In the genomic region with DNA sequence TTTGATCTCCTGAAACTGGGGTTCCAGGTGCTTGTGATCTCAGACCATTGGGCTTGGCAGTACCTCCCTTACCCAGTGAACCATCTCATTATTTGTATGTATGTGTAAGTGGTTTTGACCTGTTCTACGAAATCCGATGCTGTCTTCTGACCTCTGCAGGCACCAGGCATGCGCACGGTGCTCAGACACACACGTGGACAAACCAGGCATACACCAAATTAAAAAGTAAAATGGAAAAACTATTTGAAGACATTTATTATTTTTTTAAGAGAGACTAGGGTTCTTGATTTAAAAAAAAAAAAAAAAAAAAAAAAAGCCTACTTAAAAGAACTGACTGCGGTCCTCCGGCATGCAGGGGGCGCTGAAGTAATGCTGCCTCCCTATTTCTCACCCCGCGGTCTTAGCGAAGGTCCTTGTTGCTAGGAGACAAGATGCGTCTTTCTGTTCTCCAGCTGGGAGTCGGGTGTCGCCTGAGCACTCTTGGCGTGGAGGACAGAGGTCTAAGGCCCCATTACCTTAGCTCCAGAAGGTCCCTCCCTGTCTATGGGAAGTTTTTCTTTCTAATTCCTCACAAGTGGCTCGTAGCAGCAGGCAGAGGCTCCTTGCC, we compare ENCODE assay signal across 8 mouse cellular contexts. TPM values are rescaled to one million over a fixed set of nuclear protein-coding genes. Genes with fewer than 3 reads are reported as not detected.
DNase-seq lines count a peak whose midpoint lies in the region; ATAC-seq lines count a peak whose summit lies in the region.

A gene (plus strand): TSS at position 442 of the 607 bp plus-strand sequence.

- H3K9ac ChIP-seq in hindbrain, embryonic 13.5 days, result peak within 1 kb of the TSS; percentile 65

- H3K27me3 ChIP-seq in hindbrain, embryonic 13.5 days, result peaks cover 30% of the 10 kb centered on the region

- H3K4me3 ChIP-seq in hindbrain, embryonic 13.5 days, result peak within 1 kb of the TSS; percentile 43

- peak; percentile 49; the same call in 1 of the 2 replicates for ATAC-seq in hindbrain, embryonic 13.5 days (ENCODE audit: low FRiP score)

- DNase-seq in NIH3T3 (ENCODE audit: low read depth), result peak; percentile 91
- DNase-seq in cerebellum, adult 9-10 months, result peak; percentile 92
- DNase-seq in frontal cortex, postnatal 14 days (ENCODE audit: low spot score in 2 of 2), result peak; percentile 79 to 82
- DNase-seq in layer of hippocampus, postnatal 14 days (ENCODE audit: low spot score in 2 of 2), result peak; percentile 77 to 89
- DNase-seq in lung, postnatal 10 days, result peak; percentile 94
- DNase-seq in ovary, postnatal 14 days (ENCODE audit: low spot score), result peak; percentile 76
- DNase-seq in thymus, postnatal 14 days, result peak; percentile 76

- no peaks in the 10 kb centered on the region for H3K9me3 ChIP-seq in hindbrain, embryonic 13.5 days

- peaks cover 4% of the 10 kb centered on the region; the same call in 1 of the 2 replicates for H3K4me1 ChIP-seq in hindbrain, embryonic 13.5 days (replicated peaks)

- H3K36me3 ChIP-seq in hindbrain, embryonic 13.5 days, result no peaks in the 10 kb centered on the region

- peak within 1 kb of the TSS; percentile 61 for H3K4me2 ChIP-seq in hindbrain, embryonic 13.5 days

- WGBS in hindbrain, embryonic 13.5 days, result 20% methylated on average over 16 of the region's 16 CpGs

- H3K27ac ChIP-seq in hindbrain, embryonic 13.5 days, result no peak within 1 kb of the TSS

RNA-seq across cellular contexts. Expression of the gene that starts here (rescaled TPM):
- 3.6 and 4.3 TPM in 2 replicates for polyA plus RNA-seq in hindbrain, embryonic 13.5 days (2015; fragmentation: Nextera tagmentation; extraction: Ambion mirVana)
- 10 to 100 TPM in 1 of 2 experiments, 1 to 10 TPM in 1; 8.9 to 10.1 TPM for total RNA-seq in layer of hippocampus, postnatal 14 days (2021)
